10 mouse cellular contexts compared by ENCODE assay signal in the genomic region with DNA sequence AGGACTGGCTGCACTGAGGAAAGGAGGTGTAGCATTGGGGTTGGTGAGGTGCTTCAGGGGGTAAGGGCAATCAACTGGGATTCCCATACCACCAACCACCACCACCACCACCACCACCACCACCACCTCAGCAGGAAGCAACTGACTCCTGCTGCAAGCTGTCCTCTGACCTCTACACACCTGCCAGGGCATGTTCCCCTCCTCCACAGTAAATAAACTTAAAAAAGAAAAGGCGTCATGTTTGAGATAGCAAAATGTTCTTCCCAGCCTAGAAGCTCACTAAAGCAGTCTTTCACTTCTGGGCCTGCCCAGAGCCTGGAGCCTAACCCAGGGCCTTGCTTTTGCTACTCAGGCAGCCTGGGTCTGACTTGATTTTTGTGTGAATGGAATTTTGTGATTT. TPM values are rescaled to one million over a fixed set of nuclear protein-coding genes. Genes with fewer than 3 reads are reported as not detected.
DNase-seq lines count a peak whose midpoint lies in the region; ATAC-seq lines count a peak whose summit lies in the region.
"Had no signal": no experiment of that assay in that cellular context is flagged by ENCODE, and none has a peak within 500 bp of the region (broad histone marks: within the 10 kb centered on the region; RNA-seq: fewer than 3 reads in every experiment).

No protein-coding gene starts in this region.

- whole genome bisulfite sequencing in lung, embryonic 15.5 days: 61% methylated on average over 1 of the region's 1 CpGs
- WGBS in hindbrain, embryonic 15.5 days: 83% methylated on average over 1 of the region's 1 CpGs
- WGBS in liver, embryonic 15.5 days (ENCODE audit: insufficient replicate concordance): 83% methylated on average over 1 of the region's 1 CpGs

- H3K27me3 ChIP-seq in lung, embryonic 15.5 days: no peaks in the 10 kb centered on the region
- H3K27me3 ChIP-seq in hindbrain, embryonic 15.5 days: no peaks in the 10 kb centered on the region
- H3K27me3 ChIP-seq in liver, embryonic 15.5 days: no peaks in the 10 kb centered on the region

- H3K4me1 ChIP-seq in lung, embryonic 15.5 days: peaks cover 31% of the 10 kb centered on the region
- H3K4me1 ChIP-seq in hindbrain, embryonic 15.5 days (replicated peaks): peaks cover 52% of the 10 kb centered on the region
- H3K4me1 ChIP-seq in liver, embryonic 15.5 days (replicated peaks): peaks cover 70% of the 10 kb centered on the region

- no peak for ATAC-seq in lung, embryonic 15.5 days (ENCODE audit: borderline replicate concordance, extremely low read depth, low FRiP score, low TSS enrichment)
- no peak for ATAC-seq in hindbrain, embryonic 15.5 days (ENCODE audit: low FRiP score, low read depth)
- no peak for ATAC-seq in liver, embryonic 15.5 days (ENCODE audit: insufficient read depth)
- ATAC-seq: inflammation-experienced regulatory T-cells, adult 6 months had no signal

- H3K9ac ChIP-seq in lung, embryonic 15.5 days: no peak overlapping the region
- H3K9ac ChIP-seq in hindbrain, embryonic 15.5 days: no peak overlapping the region
- no peak overlapping the region for H3K9ac ChIP-seq in liver, embryonic 15.5 days

- H3K4me3 ChIP-seq in lung, embryonic 15.5 days: no peak overlapping the region
- peak overlapping the region; percentile 96; the same call in 1 of the 2 replicates for H3K4me3 ChIP-seq in hindbrain, embryonic 15.5 days
- H3K4me3 ChIP-seq in liver, embryonic 15.5 days (replicated peaks): 0 out of 2 replicates have a peak overlapping the region, but pooled peaks have one; percentile 97

- 0 out of 2 replicates have a peak overlapping the region, but pooled peaks have one; percentile 6 for H3K27ac ChIP-seq in lung, embryonic 15.5 days
- no peak overlapping the region for H3K27ac ChIP-seq in hindbrain, embryonic 15.5 days (replicated peaks)
- peak overlapping the region; percentile 93 for H3K27ac ChIP-seq in liver, embryonic 15.5 days (replicated peaks)

- H3K9me3 ChIP-seq in lung, embryonic 15.5 days: no peaks in the 10 kb centered on the region
- H3K9me3 ChIP-seq in hindbrain, embryonic 15.5 days: no peaks in the 10 kb centered on the region
- H3K9me3 ChIP-seq in liver, embryonic 15.5 days (replicated peaks): no peaks in the 10 kb centered on the region

- no peak for DNase-seq in lung, postnatal 36 days
- DNase-seq in thymus, postnatal 10 days (ENCODE audit: low spot score in 2 of 2): peak; percentile 13 to 23
- DNase-seq in layer of hippocampus, adult 8-10 months (ENCODE audit: low spot score in 2 of 2): no peak
- no peak for DNase-seq in frontal cortex, adult 2 months (ENCODE audit: extremely low spot score in 1 of 2, low spot score in 1 of 2)
- DNase-seq in cerebellum, postnatal 14 days: no peak
- DNase-seq: cerebellum, adult 8-10 months had no signal

- H3K36me3 ChIP-seq in lung, embryonic 15.5 days: peaks cover 5% of the 10 kb centered on the region; the same call in 1 of the 2 replicates
- no peaks in the 10 kb centered on the region for H3K36me3 ChIP-seq in hindbrain, embryonic 15.5 days
- no peaks in the 10 kb centered on the region for H3K36me3 ChIP-seq in liver, embryonic 15.5 days (replicated peaks)

- H3K4me2 ChIP-seq in lung, embryonic 15.5 days: peak overlapping the region; percentile 78
- peak overlapping the region; percentile 73 for H3K4me2 ChIP-seq in hindbrain, embryonic 15.5 days
- peak overlapping the region; percentile 99 for H3K4me2 ChIP-seq in liver, embryonic 15.5 days

RNA-seq across cellular contexts. Expression of gene Atxn2, which starts 3.2 kb away (rescaled TPM):
- 54.2 and 60.8 TPM in 2 replicates for polyA plus RNA-seq in lung, embryonic 15.5 days (2015; fragmentation: Nextera tagmentation; extraction: Ambion mirVana)
- polyA plus RNA-seq in hindbrain, embryonic 15.5 days (2015; fragmentation: Nextera tagmentation; extraction: Ambion mirVana): 92.6 and 111 TPM in 2 replicates
- polyA plus RNA-seq in liver, embryonic 15.5 days (2015; fragmentation: Nextera tagmentation; extraction: Ambion mirVana): 20.4 and 23.0 TPM in 2 replicates
- total RNA-seq in layer of hippocampus, adult 8-10 months (2022): 100 to 1,000 TPM; 190 to 238 (median 231) TPM
- 153 TPM in 2 replicates for polyA plus RNA-seq in frontal cortex, adult 2 months (2012; rRNA removed)

RNA-seq across cellular contexts. Expression of gene Brap, which starts 54.0 kb away (rescaled TPM):
- 38.4 and 41.4 TPM in 2 replicates for polyA plus RNA-seq in lung, embryonic 15.5 days (2015; fragmentation: Nextera tagmentation; extraction: Ambion mirVana)
- 43.1 and 44.6 TPM in 2 replicates for polyA plus RNA-seq in hindbrain, embryonic 15.5 days (2015; fragmentation: Nextera tagmentation; extraction: Ambion mirVana)
- 22.1 and 27.5 TPM in 2 replicates for polyA plus RNA-seq in liver, embryonic 15.5 days (2015; fragmentation: Nextera tagmentation; extraction: Ambion mirVana)
- 10 to 100 TPM; 64.3 to 67.7 (median 67.4) TPM for total RNA-seq in layer of hippocampus, adult 8-10 months (2022)
- polyA plus RNA-seq in frontal cortex, adult 2 months (2012; rRNA removed): 46.7 and 52.9 TPM in 2 replicates

RNA-seq across cellular contexts. Expression of gene Acad10, which starts 54.0 kb away (rescaled TPM):
- polyA plus RNA-seq in lung, embryonic 15.5 days (2015; fragmentation: Nextera tagmentation; extraction: Ambion mirVana): 2.8 and 3.0 TPM in 2 replicates
- polyA plus RNA-seq in hindbrain, embryonic 15.5 days (2015; fragmentation: Nextera tagmentation; extraction: Ambion mirVana): 1.5 and 1.6 TPM in 2 replicates
- 3.2 and 4.0 TPM in 2 replicates for polyA plus RNA-seq in liver, embryonic 15.5 days (2015; fragmentation: Nextera tagmentation; extraction: Ambion mirVana)
- total RNA-seq in layer of hippocampus, adult 8-10 months (2022): 1 to 10 TPM; 4.5 to 6.8 (median 5.2) TPM
- 3.8 and 3.9 TPM in 2 replicates for polyA plus RNA-seq in frontal cortex, adult 2 months (2012; rRNA removed)

Comparison
In these comparisons a context has a peak if more than half of its experiments do, and no peak if none do; other contexts are left out.
1. DNase-seq: peak in thymus, postnatal 10 days (2 of 2); none in lung, postnatal 36 days (single experiment), layer of hippocampus, adult 8-10 months (0 of 2), frontal cortex, adult 2 months (0 of 2) and cerebellum, postnatal 14 days (0 of 2).
2. Peak in every context shown above with its lines, with median percentiles within 50 percentile points of each other: H3K4me2 ChIP-seq.